Mouse (Mus musculus) R1 (cell line): ENCODE results near the gene Igsf21.
A peak's percentile ranks its signal among the peaks of the same experiment; 100 is the strongest.

ENCODE experiments used
- DNase-seq: peaks from one replicate; pipeline ENCODE4 v3.0.0-alpha.2; 2018; ENCODE audit warnings: low read depth, low spot score

Gene Igsf21

DNA sequence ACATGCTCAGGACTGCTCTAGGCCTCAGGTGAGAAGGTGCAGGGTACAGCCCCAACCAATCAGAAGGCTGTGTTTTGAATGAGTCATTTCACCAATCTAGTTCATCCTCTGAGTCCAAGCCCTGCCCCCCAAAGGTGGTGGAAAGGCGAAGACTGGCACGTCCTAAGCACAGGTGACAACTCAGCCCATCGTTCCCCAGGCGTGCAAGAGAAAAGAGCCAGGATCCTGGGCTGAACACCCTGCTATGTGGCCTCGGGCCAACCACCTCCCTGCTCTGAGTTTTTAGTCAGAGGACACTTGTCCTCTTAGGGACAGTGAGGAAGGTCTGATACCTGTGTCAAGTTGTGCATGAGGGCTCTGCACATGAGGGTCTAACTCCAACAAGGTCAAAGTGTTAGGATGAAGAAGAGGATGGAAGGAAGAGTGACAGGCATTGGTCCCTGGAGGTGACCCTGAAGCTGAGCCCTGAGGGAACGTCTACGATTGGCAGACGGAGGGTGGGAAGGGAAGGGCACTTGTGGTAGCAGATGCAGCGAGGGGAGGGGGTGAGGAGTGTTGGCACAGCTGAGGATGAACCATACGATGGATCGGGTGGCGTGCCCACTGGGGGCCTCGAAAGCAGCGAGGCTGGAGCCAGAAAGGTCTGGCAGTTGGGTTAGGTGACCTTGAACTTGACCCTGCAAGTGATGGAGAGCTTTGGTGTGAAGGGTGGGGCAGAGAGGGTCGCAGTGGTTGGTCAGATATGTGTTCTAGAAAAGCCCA is 99.3 kb downstream of the Igsf21 start:
- DNase-seq: no peak

DNA sequence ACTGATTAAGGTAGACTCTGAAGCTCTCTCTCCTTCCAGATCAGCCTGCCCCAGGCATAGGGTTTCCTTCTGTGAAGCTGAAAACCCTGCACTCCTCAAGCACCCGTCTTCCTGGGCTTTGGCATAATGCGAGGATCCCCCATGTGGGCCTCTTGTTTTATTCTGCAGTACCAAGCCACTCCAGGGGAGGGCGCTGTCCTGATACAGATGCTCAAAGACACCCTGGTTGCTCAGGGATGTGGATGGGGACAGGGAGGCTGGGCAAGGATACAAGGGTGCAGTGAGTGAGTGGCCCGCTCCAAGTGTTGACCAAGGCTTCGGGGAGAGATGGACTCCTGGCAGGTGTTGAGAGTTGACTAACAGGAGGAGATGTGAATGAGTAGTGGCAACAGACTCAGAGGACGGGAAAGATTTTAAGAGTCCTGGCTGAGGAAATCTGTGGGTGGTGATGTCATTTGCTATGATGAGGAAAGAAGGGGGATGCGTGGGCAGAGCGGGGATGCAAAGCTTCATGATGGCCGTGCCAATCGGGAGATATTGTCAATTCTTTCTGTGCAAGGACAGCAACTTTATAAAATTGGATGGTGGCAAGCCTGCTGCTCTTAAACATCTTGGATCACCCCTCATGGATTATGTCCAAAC is 102.6 kb downstream of the Igsf21 start:
- peak; percentile 73 for DNase-seq

- peak; percentile 89 for DNase-seq
Observed at GRCm38 (mm10) chr4:140143178-140143577, 103.4 kb downstream of the Igsf21 start.

- peak; percentile 72 for DNase-seq
Observed at GRCm38 (mm10) chr4:140140485-140140884, 106.1 kb downstream of the Igsf21 start.

DNA sequence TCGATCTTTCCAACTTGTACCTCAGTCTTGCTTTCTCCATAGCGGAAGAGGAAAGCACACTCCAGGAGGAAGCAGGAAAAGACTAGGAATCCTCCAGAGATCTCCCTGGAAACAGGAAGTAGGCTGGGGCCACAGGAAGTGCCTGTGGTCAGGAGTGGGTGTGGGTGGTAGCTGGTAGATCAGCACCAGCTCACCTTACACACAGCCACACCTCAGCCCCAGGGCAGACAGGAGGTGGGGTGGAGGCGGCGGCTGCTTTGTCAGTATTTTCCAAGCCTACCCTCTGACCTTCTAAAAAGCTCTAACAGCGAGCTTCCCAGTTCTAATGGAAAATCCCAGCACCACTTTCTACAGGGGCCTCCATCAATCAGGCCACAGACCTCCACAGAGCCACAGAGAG is 107.7 kb downstream of the Igsf21 start:
- DNase-seq: peak; percentile 76

DNA sequence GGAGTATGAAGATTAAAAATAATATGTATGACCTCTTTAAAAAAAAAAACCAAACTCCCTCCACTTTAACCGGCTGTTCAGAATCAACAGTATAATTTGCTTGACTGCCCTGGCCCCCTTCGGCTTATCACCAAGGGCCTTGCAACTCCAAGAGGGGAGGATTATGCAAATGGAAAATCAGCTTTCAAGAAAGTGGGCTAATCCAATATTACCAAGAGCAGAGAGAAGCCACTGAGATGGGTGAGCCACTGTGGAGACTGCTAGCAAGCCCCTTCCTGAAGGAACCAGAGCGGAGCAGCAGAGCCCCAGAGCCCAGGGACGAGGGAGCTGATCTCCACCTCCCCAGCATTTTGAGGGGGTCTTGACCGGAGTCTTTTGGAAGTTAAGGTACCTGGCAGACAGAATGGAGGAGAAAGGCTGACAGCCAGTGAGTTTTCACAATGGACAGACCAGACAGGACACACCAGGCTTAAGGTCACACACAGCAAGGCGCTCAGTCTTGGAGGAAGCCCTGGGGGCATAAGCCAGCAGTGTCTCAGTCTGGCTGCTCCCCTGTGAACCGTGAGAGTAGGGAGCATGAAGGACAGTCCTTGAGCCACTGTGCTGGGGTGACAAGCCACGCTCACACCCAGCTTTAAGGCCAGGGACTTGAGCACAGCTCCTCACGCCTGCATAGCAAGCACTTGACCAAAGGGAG is 114.8 kb downstream of the Igsf21 start:
- DNase-seq: no peak

- DNase-seq: no peak
Observed at GRCm38 (mm10) chr4:140131201-140131600, 115.4 kb downstream of the Igsf21 start.

- no peak for DNase-seq
Observed at GRCm38 (mm10) chr4:140129553-140130275, 116.9 kb downstream of the Igsf21 start.

DNA sequence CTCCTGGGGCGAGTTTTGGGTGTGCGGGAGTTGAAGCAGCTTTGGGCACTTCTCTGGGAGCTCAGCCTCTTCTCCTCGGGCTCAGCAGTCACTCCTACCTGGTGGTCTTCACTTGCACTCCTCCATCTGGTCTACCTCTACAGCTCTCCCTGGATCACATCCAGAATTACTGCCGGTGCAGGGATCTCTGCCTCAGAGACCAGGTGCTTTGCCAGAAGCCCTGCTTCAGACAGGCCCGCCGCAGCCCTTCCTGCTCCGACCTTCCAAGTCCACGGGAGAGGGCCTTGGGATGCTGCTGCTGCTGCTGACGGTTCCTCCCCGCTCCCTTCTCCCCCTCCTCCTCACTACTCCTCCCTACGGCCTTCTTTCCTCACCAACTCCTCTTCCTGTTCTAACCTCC is 118.5 kb downstream of the Igsf21 start:
- no peak for DNase-seq

- no peak for DNase-seq
Observed at GRCm38 (mm10) chr4:140125806-140126205, 120.8 kb downstream of the Igsf21 start.

DNA sequence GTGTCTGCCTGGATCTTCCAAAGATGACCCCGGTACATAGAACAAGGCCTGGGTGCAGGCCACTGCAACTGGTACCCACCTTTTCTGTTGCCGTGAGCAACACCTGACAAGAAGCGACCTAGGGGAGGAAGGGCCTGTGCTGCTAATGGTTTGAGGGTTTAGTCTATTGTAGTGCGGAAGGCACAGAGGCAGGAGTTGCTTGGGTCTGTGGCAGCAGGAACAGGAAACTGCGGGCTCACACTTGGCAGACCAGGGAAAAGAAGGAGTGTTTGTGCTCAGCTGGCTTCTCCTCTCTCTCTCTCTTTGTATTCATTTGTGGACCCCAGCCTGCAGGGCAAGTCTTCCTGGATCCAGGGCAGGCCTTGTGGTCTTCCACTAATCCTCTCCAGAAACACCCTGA is 124.0 kb downstream of the Igsf21 start:
- DNase-seq: no peak

DNA sequence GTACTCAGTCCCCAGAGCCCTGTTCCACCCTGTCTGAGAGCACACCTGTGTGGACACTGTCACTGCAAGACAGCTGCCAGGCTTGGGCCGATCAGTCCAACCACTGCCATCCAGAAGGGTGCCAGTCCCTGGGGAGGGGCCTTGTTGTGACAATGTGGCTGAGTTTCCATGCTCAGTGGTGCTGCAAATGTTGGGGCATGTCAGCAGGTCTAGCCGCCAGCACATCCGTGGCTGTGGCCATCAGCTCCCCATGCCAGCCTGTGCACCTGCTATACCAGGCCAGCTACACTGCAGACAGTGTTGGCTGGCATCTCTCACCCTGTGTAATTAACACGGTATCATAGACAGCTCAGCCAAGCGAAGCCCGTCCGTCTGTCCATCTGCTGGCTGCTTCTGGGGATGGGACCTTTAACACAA is 129.3 kb downstream of the Igsf21 start:
- DNase-seq: no peak

DNA sequence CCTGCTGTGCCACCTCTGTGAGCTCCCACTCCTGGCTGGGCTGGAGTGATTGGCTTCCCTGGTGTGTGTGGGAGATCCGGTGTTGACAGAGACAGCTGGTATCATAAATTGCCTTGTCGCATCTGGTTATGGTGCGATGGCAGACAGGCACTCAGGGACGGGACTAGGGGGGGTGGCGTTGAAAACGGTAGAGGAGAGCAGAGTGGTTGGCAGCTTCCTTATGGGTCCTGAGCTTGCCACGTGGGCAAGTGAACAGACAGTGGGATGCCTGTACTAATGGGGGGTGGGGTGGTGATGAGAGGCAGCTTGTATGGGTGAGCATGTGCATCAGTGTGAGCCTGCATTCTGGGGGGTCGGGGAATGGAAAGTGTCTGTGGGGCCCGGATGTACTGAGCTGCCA is 130.8 kb downstream of the Igsf21 start:
- no peak for DNase-seq

DNA sequence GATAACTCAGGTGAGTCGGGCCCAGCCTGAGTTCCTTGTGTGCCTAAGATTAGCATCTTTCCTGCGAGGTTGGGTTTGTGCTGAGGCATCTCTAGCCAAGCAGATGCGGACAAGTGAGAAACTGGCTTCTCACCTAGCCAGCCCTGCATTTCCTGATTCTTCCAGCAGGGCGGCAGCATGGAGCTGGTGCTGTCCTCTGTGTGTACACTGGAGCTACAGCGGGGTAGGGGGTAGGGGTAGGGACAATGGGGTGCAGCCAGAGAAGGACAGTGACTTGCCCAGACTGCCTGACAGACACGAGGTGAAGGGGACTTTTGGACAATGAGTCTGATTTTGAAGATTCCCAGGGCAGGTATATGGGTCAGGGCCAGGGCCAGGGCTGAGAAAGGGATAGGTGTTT is 131.5 kb downstream of the Igsf21 start:
- no peak for DNase-seq

DNA sequence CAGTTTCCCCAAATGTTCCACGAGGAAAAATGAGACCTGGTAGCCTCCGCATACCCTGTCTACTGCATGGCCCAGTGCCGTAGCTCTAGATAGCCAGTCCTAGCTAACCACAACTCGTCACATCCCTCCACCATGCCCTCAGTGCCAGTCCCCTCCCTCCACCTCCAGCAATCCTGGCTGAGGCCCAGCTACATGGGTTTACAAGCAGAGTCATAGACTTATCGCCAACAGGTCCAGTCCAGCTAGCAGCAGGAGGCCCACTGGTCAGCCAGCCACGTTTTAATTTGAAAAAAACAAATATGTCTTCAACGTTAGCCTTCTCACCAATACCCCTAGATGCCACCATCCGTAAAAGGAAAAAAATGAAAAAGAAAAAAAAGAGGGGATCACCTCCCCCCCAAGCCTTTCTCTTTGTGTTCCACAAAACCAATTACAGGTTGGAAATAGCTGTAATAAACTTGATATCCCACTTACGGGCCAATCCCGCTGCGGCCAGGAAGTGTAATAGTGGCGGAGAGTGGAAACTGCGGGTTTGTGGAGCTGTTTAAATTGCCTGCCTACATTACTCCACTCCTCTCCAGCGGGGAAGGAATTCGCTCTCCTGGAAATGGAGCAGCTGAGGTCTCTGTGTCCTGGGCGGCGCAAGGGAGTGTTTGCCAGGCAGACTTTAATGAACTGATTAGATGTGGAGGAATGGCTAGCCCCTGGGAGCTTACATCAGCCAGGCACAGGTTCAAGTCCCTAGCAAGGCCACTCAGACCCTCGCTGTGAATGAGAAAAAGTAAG is 132.7 kb downstream of the Igsf21 start:
- no peak for DNase-seq

GRCm38 (mm10) chr4:140109626-140109948 is 137.0 kb downstream of the Igsf21 start:
- no peak for DNase-seq

DNA sequence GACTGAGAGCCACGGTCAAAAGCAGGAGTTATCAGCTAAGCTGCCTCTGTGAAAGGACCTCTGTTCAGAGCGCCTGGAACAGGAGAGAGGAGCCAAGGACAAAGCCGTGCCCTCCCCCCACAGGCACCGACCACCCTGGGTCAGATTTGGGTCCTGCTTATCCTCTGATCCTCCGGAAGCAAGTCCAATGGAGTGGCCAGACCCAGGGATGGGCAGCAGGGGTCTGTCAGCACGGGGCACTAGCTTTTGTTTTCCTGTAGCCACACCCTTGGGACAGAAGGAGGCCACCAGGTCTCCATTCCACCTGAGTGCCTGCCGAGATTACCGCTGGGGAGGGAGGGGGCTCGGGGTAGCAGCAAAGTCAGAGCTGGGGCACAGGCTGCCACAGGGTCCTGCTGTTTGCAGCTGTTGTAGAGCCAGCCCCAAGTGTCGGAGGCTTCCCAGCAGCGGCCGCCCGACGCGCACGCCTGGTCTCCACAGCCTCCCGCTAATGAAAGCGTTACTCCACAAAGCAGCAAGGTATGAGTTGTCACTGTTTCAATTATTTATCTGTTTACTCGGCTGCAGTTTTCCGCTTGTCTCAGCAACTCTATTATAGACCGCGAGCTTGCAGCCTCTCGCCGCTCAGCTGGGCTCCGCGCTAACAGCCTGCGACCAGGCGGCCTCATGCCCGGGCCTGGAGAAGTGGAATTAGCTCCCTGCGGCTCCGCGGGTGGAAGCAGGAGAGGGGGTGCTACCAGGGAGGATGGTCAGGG is 137.5 kb downstream of the Igsf21 start:
- DNase-seq: no peak

- DNase-seq: no peak
Observed at GRCm38 (mm10) chr4:140107161-140107560, 139.4 kb downstream of the Igsf21 start.

DNA sequence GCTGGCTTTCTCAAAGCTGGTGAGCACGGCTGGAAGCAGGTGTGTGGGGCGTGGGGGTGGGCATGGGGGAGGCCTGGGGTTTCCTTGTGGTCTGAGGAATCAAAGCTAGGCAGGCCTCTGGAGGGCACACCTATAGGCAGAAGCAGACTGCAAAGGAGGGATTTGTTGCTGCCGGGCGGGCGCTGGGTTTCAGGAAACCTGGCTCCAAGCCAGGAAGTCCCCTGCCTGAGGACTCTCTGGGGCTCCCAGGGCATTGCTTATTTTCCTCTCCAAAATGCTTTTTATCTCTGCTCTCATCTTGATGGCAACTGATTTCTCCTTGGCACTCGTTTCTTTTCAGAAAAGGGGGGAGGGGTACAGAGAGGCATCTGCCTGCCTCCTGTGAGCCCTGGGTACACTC is 141.8 kb downstream of the Igsf21 start:
- DNase-seq: no peak

DNA sequence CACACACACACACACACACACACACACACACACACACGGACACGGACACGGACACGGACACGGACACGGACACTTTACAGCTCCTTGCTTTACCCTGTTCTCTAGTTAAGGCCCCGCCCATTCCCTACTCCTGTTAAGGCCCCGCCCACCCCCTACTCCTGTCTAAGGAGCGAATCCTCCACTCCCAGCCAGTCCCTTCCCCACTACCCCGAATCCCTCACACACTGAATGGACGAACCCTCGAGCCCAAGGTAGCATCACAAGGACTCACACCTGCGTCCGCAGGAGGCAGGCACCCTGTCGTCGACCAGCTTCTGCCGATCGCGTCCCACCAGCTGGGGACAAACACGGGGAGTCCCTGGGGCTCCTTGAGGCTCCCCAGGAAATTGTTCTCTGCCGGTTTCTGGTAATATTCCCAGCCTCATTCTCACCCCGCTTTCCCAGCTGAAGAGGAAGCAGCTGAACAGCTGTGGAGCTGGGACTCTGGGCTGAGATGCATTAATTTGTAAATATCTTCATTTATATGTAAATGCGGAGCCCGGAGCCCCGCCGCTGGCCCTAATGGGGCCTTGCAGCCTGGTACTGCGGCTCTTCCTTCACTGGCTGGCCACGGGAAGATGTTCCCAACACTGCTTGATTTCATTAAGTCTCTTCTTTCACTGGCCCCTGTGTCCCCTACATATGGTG is 143.1 kb downstream of the Igsf21 start:
- DNase-seq: peak; percentile 96
